In genomic region chr15:97606630-97607381, GRCm38 (mm10) we compare ENCODE assay signal across 8 mouse cellular contexts.
DNase-seq lines count a peak whose midpoint lies in the region; ATAC-seq lines count a peak whose summit lies in the region.

No protein-coding gene starts in this region.

- H3K27me3 ChIP-seq in kidney, embryonic 16.5 days (ENCODE audit: insufficient read depth, low read length) = no peaks in the 10 kb centered on the region
- H3K27me3 ChIP-seq in liver, embryonic 15.5 days = peaks cover 9% of the 10 kb centered on the region; the same call in 1 of the 2 replicates

- H3K36me3 ChIP-seq in kidney, embryonic 16.5 days (ENCODE audit: insufficient read depth, low read length) = no peaks in the 10 kb centered on the region
- no peaks in the 10 kb centered on the region for H3K36me3 ChIP-seq in liver, embryonic 15.5 days (replicated peaks)

- 10% methylated on average over 25 of the region's 25 CpGs for WGBS in kidney, embryonic 16.5 days
- WGBS in liver, embryonic 15.5 days (ENCODE audit: insufficient replicate concordance) = 21% methylated on average over 25 of the region's 25 CpGs

- H3K4me2 ChIP-seq in kidney, embryonic 16.5 days (replicated peaks; ENCODE audit: low read depth, low read length) = peak overlapping the region; percentile 64
- peak overlapping the region; percentile 29 for H3K4me2 ChIP-seq in liver, embryonic 15.5 days

- H3K4me1 ChIP-seq in kidney, embryonic 16.5 days (ENCODE audit: insufficient read depth, low read length) = 0 out of 2 replicates have a peak, but pooled peaks cover 6% of the 10 kb centered on the region
- H3K4me1 ChIP-seq in liver, embryonic 15.5 days (replicated peaks) = no peaks in the 10 kb centered on the region

- peak overlapping the region; percentile 60 for H3K9ac ChIP-seq in kidney, embryonic 16.5 days (replicated peaks; ENCODE audit: low read length)
- no peak overlapping the region for H3K9ac ChIP-seq in liver, embryonic 15.5 days

- no peaks in the 10 kb centered on the region for H3K9me3 ChIP-seq in kidney, embryonic 16.5 days (ENCODE audit: low read length)
- no peaks in the 10 kb centered on the region for H3K9me3 ChIP-seq in liver, embryonic 15.5 days (replicated peaks)

- peak; percentile 82 for ATAC-seq in kidney, embryonic 16.5 days (ENCODE audit: low FRiP score, low TSS enrichment)
- no peak for ATAC-seq in liver, embryonic 15.5 days (ENCODE audit: insufficient read depth)

- H3K27ac ChIP-seq in kidney, embryonic 16.5 days (ENCODE audit: low read length) = no peak overlapping the region
- no peak overlapping the region for H3K27ac ChIP-seq in liver, embryonic 15.5 days (replicated peaks)

- H3K4me3 ChIP-seq in kidney, embryonic 16.5 days (ENCODE audit: low read length) = peak overlapping the region; percentile 36
- no peak overlapping the region for H3K4me3 ChIP-seq in liver, embryonic 15.5 days (replicated peaks)

- no peak for DNase-seq in kidney, adult 11 months
- peak; percentile 67 to 79 for DNase-seq in cerebellum, postnatal 25 days
- peak; percentile 20 to 43 for DNase-seq in frontal cortex, postnatal 25 days (ENCODE audit: low spot score in 2 of 2)
- peak; percentile 40 to 69 for DNase-seq in layer of hippocampus, adult 18-20 months (ENCODE audit: low spot score in 2 of 2)
- DNase-seq in ovary, postnatal 10 days (ENCODE audit: low spot score) = peak; percentile 26
- no peak for DNase-seq in c-Kit-positive CD71-positive TER-119-positive erythroid progenitor cells, embryonic 14.5 days (ENCODE audit: low spot score)

Comparison
In these comparisons a context has a peak if more than half of its experiments do, and no peak if none do; other contexts are left out.
1. DNase-seq: peak in cerebellum, postnatal 25 days (2 of 2), frontal cortex, postnatal 25 days (2 of 2), layer of hippocampus, adult 18-20 months (2 of 2) and ovary, postnatal 10 days (single experiment); none in kidney, adult 11 months (single experiment) and c-Kit-positive CD71-positive TER-119-positive erythroid progenitor cells, embryonic 14.5 days (single experiment).